Mouse (Mus musculus): ENCODE results near the gene Frat1. TPM values are rescaled to one million over a fixed set of nuclear protein-coding genes. Genes with fewer than 3 reads are reported as not detected.
A peak's percentile ranks its signal among the peaks of the same experiment; 100 is the strongest.
"Not testable (repeated sequence)": the region's sequence is repeated elsewhere in the genome, so short reads cannot be mapped to it uniquely, and the experiment has no call there.

Gene Frat1
- total RNA-seq, 2 experiments from 2014 or later: 4.9 to 7.2 TPM

DNA sequence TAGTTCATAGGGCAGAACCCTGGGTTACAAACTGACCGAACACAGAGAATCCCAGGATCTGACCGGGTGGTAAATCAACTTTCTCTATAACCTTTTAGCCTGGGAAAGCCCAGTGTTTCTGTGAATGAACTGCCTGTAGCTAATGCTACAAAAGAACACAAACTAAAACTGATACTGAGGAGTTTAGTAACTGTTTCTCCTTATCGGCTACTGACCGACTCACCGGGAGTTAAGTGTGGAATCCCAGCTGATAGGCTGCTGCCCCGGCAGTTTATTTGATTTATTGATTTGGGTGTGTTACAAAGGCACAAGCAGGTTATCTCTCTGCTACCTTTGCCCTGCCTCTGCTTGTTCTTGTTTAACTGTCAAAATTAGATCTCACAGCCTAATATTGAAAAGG, 9.0 kb downstream of the Frat1 start:
- intact Hi-C loops (cut with DNase I; ENCODE audit: low total_unique reads): no loop called here
- DNase-seq: no peak

DNA sequence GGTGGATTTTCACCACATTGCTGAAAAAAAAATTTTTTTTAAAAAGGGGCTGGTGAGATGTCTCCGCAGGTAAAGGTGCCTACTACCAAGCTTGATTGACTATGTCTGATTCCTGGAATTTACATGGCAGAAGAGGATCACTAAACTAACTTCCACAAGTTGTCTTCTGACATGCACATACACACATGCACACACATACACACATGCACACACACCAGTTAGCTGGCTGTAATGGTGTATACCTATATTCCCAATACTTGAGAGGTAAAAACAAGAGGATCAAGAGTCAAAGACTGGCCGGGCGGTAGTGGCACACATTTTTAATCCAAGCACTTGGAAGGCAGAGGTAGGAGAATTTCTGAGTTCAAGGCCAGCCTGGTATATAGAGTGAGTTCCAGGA, 9.9 kb downstream of the Frat1 start:
- no peak for DNase-seq
- intact Hi-C loops (cut with DNase I; ENCODE audit: low total_unique reads): no loop called here

DNA sequence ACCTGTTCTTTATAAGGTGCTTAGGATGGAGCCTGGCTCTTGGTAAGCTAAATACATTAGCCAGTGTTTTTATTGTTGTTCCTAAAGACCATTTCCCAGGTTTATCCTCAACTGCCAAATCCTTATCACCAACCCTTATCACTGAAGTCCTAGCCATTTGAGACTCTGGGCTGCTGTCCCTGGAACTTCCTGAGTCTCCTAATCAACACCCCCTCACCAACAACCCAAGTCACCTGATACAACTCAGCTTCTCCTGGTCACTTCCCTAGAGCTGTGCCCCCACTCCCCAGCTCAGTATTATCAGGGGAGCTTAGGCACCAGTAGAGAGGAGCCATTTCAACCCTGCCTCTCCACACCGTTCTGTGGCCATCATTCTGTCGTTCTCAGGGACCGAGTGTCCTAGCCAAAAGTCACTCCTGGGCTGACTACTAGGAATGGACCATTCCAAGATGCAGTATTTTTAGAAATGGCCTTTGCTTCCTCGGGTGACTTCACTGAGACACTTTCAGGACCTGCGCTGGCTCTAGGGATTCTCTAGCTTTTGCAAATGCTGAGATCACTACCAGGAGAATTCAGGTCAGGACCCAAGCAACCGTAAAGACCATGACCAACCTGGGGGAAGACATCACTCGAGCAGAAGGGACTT, 11.5 kb downstream of the Frat1 start:
- no peak for DNase-seq
- intact Hi-C loops (cut with DNase I; ENCODE audit: low total_unique reads): no loop called here

DNA sequence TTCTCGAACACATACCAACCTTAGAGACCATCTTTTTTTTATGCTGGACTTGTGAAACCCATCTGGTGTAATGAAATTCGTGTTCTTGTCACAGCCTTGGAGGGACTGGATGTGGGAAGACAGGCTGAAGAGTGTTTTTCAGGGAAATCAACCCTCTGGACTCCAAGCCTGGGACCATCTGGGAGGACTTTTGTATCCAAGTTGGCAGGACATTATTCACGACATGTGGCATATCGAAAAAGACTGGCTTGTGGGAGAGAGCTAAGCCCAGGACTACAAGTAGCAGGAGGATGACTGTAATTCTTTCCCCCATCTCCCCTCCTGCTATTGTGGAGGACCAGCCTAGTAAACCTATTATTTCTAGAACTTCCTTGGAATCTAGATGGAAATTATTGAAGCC, 12.4 kb downstream of the Frat1 start:
- intact Hi-C loops (cut with DNase I; ENCODE audit: low total_unique reads): no loop called here
- no peak for DNase-seq

DNA sequence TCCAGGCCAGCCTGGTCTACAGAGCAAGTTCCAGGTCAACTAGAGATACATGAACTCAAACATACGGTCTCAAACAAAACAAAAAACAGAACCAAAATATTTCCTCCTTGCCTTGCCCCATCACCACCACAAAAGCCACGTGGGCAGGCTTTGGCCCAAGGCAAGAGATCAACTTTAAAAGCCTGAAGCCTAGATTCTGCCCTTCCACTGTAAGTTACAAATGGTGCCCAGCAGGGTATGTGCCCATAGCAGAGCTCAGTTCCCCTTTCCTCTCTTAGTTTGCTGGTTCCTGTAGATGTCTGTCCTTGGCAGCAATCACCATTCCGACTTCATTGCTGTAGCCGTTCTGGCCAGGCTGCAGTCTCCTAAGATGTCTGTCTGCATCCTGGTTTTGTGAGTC, 12.9 kb downstream of the Frat1 start:
- DNase-seq: no peak
- intact Hi-C loops (cut with DNase I; ENCODE audit: low total_unique reads): no loop called here

DNA sequence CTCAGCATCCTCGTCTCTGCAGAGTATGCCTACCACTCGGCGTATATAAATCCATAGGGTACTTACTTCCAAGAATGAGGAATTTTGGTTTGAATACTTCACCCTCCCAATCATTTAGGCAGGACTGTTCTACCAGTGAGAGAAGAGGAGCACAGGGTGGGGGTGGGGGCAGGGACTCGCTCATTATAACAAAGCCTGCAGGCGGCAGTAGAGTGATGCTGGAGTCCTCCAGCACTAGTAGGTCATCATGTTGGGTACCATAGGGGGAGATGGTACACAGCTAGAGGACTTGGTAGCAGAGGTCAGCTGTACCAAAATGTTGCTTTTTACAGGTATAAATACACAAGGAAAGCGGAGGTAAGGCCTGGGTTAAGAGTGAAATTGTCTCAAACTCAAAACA, 14.6 kb downstream of the Frat1 start:
- intact Hi-C loops (cut with DNase I; ENCODE audit: low total_unique reads): no loop called here
- no peak for DNase-seq

DNA sequence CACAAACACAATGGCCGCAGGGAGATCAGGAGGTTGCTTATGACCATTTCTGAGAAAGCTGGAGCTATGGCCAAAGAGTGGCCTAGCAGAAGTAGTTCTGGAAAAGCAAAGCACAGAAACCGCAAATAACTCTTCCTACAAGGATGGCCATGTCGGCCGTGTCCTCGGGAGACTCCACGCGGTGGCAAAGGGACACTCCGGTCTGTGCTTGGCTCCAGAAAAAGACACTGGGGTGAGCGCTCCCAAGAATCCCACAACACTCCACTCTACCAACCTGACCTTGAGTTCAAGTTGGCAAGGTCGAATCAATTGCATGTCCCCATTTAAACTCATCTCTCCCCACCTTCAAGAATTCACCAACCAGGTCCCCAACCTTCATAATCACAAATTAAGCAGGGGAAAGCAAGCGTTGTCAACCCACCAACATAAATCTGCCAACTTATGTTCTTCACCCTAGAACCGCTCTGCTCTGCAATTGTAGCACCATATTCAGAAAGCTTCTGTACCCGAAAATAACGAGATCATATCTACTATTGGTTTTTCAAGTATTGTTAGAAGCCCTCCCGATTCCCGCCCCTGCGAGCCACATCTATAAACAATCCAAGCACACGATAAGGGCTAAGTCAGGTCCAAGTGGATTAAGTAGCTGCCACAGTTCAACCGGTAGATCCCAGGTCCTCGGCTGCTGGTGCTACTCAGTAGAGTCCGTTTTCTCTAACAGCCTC, 16.8 kb downstream of the Frat1 start:
- intact Hi-C loops (cut with DNase I; ENCODE audit: low total_unique reads): no loop called here
- DNase-seq: peak; percentile 44

DNA sequence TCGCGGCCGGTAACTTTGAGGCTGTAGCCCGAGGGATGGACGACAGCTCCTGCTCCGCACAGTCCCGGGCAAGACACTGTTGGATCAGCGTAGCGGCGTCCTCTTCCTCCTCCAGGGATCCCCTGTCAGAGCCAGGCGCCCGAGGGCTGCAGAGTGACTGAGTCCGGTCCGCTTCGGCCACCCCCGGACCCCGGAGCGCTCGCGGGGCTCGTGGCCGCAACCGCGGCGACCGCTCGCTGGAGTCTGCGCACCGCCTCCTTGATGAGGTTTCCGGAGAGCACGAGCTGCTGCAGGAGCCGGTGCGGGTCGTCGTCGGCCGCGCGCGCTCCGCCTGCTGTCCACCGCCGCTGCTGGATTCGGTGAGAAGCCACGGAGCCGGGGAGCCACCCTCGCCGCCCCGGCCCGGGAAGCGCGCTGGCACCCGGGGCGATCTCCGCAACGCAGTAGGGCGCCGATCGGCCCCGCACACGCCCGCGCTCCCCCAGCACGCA, 17.4 kb downstream of the Frat1 start:
- DNase-seq: peak; percentile 45
- intact Hi-C loops (cut with DNase I; ENCODE audit: low total_unique reads): no loop called here

DNA sequence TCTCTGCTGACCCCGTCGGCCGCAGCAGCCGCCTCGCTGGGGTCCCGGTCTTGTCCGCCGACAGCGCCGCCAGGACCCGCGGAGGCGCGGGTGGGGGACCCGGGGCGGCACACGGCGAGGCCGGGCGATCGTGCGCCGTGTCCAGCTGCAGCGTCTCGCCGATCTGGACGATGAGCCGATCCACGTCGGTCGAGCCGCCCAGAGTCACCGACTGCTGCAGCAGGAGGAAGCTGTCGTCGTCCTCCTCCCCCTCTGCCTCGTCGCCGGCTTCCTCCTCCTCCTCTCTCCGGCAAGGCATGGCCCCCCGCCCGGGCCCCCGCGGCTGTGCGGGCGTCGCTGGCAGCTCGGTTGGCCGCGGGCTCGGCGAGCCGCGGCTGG, 17.8 kb downstream of the Frat1 start:
- intact Hi-C loops (cut with DNase I; ENCODE audit: low total_unique reads): not testable (repeated sequence)

DNA sequence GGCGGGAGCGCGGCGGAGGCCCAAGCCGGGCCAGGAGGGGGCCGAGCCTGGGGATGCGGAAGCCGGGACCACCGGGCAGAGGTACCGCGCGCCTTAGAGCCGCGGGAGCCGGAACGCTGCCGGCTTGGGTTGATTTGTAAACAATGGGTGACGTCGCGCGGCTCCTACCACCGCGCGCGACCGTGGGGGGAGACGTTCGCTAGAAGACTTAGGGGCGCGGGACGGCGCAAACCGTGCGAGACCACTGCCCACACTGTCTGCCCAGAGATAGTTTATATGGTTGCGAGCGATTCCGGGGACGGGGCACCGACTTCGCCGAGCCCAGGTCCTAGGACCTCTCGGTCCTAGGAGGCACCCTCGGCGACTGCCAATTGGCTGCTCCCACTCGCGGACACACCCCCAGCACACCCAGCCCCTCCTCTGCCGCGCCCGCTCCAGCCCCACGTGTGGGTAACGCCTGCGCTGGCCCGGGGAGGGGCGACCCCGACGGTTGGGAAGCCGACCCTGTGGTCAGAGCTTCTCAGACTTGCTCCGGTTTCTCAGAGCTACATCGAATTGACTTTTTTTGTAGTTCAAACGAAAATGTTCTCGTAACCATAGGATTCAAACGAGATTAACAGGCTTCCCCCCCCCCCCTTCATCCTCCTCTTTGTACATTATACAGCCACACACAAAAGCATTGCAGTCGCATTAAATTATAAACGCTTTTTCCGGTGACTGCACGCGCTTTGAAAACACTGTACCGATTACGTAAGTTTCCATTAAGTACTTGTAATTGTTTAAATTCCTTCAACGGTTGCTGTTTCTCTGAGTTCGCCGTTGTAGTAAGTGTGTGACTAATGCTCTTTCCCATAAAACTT, 18.5 kb downstream of the Frat1 start, which contains the start of gene Frat2:
Frat2 (minus strand) TSS at position 141 of the 860 bp plus-strand sequence.
- DNase-seq: peak; percentile 90
- intact Hi-C loops (cut with DNase I; ENCODE audit: low total_unique reads): no loop called here

More for the DNA sequence above, 17.8 kb downstream of the Frat1 start:
- DNase-seq: peak; percentile 51

DNA sequence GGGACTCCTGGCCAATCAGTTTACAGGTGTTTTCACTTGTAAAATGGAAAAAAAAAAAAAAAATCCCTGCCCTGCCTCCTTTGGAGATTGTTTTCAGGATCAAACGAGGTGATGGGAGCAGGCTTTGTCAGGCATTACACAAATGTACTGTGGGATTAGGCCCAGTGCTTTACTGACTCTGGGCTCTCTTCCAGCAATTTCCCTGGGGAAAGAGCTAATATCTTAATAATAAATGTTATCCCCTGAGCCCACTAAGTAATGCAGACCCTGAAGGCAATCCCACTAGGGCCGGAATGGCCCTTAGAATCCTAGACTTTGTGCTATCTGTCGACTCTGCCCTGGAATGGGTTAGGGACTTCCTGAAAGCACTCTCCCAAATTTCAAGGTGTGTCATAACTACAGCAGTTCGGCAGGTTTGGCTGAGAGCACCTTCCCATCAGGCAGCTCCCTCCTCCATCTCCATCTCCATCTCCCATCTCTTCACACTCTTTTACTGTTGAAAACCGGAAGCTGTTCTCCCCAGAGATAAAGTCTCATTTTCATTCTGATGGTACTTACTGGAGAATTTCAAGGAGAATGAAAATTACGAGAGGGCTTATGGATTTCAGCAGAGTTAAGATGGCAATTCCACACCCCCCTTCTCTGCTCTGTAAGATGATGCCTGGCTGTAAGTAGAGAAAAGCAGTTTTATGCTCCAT, 20.4 kb downstream of the Frat1 start:
- intact Hi-C loops (cut with DNase I; ENCODE audit: low total_unique reads): no loop called here
- DNase-seq: no peak

DNA sequence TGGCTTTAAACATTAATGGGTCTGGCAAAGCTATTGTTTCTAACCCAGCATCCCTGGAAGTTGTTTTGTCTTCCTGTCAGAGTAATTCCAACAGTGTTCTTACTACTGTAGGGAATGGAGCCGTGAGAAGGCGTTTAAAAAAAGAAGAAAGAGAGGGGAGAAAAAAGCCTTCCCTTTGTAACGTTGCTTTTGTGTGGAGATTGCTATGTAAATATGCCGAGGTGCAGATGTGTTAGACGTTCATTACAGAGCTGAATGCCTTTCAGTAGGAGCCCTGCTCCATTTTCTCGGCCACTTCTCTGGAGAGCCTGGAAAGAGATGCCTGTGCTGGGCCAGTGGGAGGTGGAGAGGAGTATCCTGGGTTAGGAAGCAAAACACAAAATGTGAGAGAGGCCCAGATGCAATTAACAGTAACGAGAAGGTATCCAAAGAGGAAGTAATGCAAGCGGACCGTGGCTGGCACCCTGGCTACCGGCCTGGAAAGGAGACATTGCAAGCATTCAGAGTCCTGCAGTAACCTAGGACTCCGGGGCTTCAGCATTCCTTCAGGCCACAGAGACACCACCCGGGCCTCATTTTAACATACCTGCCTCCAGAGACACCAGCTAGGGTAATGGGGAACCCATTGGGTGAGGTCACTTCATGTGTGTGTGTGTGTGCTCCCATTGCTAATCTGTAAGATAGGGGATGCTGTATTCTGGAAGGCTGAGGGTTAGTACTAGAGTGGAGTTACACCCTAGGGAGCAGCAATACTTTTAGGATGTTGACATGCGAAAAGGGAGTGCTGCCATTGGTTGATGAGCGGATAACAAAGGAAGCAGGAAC, 21.2 kb downstream of the Frat1 start:
- intact Hi-C loops (cut with DNase I; ENCODE audit: low total_unique reads): no loop called here
- DNase-seq: no peak

DNA sequence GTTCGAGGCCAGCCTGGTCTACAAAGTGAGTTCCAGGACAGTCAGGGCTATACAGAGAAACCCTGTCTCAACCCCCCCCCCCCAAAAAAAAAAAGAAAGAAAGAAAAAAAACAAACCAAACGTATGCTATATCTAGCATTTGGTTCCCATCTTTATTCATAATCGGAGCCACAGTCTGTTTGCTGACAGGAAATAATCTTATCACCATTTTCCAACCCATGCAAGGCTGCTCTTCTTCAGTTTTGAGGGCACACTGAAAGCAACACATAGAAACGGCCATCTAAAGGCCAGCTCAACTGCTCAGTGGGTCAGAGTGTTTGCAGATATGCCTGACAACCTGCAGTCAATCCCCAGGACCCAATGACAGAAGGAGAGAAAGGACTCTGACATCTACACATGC, 22.7 kb downstream of the Frat1 start:
- DNase-seq: no peak
- intact Hi-C loops (cut with DNase I; ENCODE audit: low total_unique reads): no loop called here

DNA sequence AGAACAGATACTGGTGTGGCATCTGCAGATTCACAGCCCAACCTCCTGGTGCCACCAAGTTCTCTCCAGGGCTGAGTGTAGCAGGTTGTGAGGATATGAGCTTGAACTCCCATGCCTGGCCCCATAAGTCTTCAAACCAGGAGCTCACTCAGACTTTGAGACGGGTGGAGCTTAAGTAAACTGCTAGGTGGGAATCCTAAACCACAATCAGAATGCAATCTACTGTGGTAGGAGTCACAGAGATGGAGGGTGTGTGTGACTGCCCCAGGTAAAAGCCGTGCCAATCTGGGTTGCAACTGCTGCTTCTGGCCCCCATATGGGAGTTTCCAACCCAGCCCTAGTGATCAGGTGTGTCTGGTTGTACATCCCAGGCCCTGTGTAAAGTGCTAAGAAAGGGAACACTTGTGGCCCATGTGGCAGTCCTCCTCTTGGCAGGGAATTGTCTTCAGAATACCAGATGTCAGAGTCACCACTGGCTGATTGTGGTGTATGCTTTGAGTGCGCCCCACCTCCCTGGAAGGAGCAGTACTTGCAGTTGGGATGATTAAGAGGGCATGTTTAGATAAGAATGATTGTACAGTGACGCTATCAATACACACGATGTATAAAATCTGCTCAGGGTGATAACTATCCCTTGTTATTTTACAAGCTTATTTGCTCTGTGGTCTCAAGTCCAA, 27.5 kb downstream of the Frat1 start:
- intact Hi-C loops (cut with DNase I; ENCODE audit: low total_unique reads): no loop called here
- DNase-seq: no peak

DNA sequence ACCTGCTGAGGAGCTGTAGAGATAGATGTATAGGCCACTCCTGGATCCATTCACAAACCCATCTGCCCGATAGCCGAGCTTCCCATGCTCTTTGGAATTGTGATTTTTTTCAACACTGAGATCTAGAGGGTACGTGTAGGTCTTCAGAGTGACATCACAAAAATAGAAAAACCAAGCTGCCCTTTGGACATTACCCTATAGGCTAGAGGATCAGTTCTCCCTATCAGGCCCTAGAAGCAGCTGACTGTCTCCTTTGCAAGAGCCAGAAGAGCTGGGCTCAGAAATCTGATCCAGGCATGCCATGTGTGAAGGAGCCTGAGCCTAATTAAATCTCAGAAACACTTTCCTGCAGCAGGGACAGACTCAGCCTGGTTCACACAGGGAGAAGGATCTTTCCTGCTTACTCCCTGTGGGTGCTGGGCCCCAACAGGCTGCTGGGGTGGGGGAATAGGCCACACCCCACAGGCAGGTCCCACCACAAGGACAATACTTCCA, 28.1 kb downstream of the Frat1 start:
- intact Hi-C loops (cut with DNase I; ENCODE audit: low total_unique reads): no loop called here
- DNase-seq: no peak

DNA sequence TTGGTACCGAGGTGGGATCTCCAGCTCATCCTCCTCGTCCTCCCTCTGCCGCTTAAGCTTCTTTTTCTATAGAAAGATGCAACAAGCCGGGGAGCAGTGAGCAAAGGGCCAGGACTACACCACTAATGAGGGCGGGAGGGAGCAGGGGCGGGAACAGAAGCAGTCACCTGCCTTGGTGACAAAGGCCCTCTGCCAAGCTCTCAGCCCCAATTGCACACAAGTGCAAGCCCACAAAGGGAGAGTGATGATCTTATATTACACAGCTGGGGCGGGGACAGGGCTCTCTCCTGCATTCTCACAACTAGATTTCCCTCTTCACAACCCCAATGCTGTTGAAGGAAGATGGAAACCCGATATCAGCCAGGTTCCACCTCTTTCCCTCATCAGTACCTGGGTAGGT, 36.9 kb downstream of the Frat1 start:
- DNase-seq: no peak
- intact Hi-C loops (cut with DNase I; ENCODE audit: low total_unique reads): no loop called here

DNA sequence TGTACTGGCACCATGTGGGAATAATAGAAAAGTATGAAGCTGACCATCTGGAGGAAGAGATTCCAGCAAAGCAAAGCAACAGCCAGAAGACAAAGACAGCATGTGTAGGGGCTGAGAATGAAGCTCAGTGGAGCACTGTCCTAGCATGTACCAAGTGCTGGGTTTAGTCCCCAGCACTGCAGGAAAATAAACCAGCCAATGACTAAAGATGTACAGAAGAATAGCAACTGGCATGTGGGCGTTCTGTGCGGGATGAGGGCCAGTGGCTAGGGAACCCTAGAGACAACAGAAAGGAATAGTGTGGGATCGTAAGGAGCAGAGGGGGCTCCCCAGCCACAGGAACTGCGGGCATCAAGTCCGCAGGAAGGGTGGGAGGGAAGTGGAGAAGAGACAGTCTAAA, 39.5 kb downstream of the Frat1 start:
- no peak for DNase-seq
- intact Hi-C loops (cut with DNase I; ENCODE audit: low total_unique reads): no loop called here

DNA sequence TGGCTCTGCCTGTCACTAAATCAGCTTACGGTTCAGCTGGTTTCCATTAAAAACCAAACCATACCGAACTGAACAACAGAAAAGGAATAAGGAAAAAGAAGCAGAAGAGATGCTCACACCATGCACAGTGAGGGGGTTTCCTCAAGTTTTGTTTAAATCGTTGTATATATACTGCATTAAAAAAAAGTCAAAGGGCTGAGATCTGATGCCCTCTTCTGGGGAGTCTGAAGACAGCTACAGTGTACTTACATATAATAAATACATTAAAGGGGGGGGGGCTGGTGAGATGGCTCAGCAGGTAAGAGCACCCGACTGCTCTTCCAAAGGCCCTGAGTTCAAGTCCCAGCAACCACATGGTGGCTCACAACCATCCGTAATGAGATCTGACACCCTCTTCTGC, 40.2 kb downstream of the Frat1 start:
- intact Hi-C loops (cut with DNase I; ENCODE audit: low total_unique reads); DNase-seq: not testable (repeated sequence)

Data from gastrocnemius, postnatal 14 days (tissue).